Mouse (Mus musculus): ENCODE data around the gene Dennd2c. TPM values are rescaled to one million over a fixed set of nuclear protein-coding genes. Genes with fewer than 3 reads are reported as not detected.
"Not testable (repeated sequence)": the region's sequence is repeated elsewhere in the genome, so short reads cannot be mapped to it uniquely, and the experiment has no call there.

Dennd2c gene
- total RNA-seq, 2 experiments from 2014 or later = 0.17 to 0.20 TPM

DNA sequence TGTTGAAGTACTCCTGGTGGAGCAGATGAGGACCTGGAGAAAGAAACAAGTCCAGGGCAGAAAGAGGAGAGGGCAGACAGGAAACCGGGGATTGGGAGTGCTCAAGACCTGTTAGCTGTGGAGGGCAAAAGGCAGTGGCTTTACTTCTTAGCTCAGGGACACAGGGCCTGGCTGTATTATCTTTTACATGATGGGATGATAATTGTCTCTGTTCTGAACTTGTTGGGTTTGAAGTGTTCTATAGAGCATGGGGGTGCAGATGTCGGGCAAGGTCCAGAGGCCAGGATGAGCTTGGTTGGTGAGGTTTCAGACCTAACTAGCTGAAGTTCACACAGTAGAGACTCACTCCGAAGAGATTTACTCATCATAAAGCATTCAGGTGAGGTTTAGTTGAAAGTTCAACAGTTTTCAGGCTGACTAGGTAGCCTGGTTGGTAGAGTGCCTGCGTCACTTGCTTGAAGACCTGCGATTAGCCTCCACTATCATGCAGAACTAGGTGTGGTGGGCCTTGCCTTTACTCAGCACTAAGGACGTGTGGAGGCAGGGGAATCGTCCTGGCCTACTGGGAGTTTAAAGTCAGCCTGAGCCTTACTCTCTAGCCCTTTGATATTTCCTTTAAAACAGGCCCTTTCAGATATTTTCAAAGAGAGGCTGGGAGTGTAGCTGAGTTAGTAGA lies 5.3 kb downstream of the Dennd2c start:
- no peak for DNase-seq (ENCODE audit: low spot score in 2 of 2)

DNA sequence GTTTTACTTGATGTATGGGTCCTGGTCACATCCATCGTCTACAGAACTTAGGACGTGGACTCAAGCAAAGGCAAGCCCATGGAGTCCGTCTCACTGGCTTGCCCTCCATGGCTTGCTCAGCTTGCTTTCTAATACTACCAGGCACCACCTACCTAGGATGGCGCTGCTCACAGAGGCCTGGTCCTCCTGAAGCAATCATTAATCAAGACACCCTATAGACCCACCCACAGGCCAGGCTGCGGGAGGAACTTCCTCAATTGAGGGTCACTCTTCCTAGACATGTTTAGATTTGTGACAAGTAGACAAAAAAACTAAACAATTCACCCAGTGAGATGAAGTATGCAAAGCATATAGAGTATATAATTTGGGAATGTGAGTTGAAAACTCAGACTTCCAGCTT lies 9.8 kb downstream of the Dennd2c start:
- DNase-seq (ENCODE audit: low spot score in 2 of 2) = no peak

DNA sequence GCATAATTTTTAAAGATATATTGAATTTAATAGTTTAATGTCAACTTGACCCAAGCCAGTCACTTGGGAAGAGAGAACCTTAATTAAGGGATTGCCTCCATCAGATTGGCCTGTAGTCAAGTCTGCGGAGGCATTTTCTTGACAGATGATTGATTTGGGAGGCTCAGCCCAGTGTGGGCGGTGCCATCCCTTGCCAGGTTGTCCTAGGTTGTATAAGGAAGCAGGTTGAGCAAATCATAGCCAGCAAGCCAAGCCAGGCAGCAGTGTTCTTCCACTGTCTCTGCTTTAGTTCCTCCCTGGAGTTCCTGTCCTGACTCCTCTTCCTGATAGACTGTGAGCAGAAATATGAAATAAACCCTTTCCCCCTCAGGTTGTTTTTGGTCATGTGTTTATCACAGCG lies 21.2 kb downstream of the Dennd2c start:
- no peak for DNase-seq (ENCODE audit: low spot score in 2 of 2)

DNA sequence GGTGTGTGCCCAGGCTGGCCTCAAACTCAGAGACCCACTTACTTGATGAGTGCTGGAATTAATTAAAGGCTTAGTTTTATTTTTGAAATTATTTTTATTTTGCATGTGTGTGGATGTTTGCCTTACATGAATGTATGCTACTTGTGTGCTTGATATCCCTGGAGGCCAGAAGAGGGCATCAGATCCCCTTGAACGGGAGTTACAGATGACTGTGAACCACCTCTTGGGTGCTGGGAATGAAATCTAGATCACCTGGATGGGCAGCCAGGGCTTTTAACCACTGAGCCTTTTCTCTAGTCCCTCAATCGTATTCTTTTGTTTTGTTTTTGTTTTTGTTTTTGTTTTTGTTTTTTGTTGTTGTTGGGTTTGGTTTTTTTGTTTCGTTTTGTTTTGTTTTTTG lies 23.7 kb downstream of the Dennd2c start:
- no peak for DNase-seq (ENCODE audit: low spot score in 2 of 2)

DNA sequence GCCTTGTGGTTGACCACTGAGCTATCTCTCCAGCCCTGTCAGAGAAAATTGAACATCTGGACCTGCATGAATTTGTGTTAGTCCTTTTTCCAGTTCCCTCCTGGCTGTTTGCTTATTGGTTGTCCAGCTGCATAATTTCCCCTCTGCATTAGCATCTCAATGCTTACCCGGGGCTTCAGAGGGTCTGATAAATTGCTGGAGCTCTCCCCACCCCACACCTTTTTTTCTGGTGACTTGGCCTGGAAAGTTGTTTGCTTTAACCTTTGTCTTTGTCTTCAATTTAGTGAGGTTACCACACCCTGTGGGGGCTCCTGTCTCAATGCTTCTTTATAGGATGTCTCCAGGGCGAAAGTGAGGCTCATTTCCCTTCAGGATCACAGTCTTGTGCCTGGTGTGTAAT lies 24.8 kb downstream of the Dennd2c start:
- DNase-seq (ENCODE audit: low spot score in 2 of 2) = no peak

DNA sequence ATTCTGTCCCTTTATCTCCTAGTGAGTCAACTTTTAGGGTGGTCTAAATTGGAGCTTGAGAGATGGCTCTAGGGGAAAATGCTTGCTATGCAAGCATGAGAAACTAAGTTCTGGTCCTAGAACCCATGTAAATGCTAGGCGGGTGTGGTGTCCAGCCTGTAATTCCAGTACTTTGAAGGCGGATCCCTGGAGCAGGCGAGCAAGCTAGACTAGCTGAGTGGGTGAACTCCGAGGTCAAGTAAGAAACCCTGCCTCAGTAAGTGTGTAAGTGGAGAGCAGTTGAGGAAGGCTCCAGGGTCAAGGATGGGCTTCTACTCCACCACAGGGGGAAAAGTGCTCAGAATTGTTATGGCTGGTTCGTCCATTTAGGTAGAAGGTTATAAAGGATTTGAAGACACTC lies 25.3 kb downstream of the Dennd2c start:
- no peak for DNase-seq (ENCODE audit: low spot score in 2 of 2)

DNA sequence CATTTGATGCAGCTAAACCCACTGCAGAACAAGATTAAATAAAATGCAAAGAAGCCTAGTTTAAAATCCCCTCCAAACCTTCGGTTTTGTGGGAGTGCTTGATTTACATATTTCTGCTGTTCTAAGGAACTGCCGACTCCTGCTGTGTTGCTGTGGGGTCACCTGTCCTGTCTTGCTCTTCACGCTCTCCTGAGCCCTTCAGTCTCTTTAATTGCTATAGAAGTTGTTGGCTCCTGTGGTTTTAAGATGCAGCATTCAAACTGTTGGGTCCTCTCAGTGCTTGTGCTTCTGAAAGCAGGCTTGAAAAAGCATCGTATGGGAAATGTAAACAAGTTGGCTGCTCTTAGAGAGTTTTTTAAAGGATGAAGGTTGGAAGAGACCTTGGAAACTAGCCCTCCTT lies 25.8 kb downstream of the Dennd2c start:
- no peak for DNase-seq (ENCODE audit: low spot score in 2 of 2)

DNA sequence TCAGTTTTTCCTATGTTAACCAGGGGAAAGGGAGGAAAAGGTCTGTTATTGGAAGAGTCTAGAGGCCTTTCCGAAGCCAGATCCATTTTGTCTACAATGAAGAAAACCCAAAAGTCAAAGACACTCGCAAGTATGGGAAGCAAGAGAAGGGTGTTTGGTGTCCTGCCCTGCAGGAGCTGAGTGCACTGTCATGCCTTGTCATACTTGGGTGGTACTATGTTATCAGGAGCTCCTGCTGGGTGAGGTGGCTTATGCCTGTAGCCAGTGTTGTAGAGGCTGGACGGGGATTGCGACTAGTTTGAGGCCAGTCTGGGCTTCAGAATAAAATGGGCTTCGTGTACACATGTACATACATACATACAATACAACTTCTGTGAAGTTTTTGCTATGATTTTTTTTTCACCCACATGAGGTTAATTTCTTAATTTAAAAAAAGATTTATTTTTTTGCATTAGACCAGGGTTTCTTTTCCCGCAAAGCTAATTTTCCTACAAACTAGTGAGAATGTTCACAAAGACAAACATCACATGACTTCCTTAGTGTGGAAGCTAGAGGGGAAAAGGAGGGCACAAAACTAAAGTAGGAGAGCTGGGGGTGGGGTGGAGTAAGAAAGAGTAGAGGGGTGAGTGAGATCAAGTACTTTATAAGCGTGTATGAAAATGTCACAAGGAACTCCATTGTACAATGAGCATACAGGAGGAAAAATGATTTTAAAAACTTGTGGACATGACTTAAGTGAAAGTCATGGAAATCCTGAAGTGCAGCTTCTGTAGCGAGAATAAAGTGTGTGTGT lies 27.2 kb downstream of the Dennd2c start:
- no peak for DNase-seq (ENCODE audit: low spot score in 2 of 2)

DNA sequence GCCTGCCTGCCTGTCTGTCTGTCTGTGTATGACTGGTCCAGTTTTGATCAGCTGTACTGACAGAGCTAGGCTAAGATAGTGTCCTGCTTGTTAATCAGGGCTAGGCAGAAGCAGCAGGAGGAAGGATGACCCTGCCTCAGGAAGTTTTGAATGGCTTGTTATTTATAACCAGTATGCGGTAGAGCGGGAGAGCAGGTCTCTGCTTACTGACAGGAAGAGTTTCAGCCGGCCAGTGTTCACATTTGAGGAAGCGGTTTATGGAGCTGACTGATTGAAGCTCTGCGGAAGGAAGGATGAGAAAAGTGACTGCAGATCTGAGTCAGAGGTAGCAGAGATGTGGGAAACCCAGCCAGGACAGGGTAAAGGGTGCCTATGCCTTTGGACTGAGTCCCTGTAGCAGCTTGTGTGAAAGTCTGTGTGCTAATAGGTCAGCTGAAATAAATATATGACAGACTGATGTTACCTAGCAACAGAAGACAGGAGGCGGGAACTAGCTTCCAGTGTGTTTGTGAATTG lies 27.9 kb downstream of the Dennd2c start:
- DNase-seq (ENCODE audit: low spot score in 2 of 2) = peak; percentile 7 to 17

DNA sequence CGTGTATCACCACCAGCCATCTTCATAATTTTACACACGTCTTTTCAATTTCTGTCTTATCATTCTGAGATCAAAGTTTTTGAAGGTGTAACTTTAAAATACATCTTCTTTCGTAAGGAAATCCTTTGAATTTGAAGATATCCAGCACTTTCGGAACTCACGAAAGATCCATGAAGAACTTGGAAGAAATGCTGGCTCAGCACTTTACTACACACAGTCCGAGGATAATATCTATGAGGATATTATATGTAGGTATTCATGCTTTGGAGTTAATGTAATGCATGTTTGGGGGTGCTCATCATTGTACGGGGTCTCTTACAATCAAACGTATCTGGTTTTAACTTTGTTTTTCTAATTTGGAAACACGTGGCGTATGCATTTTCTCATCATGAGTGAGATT lies 30.7 kb downstream of the Dennd2c start:
- DNase-seq (ENCODE audit: low spot score in 2 of 2) = no peak

DNA sequence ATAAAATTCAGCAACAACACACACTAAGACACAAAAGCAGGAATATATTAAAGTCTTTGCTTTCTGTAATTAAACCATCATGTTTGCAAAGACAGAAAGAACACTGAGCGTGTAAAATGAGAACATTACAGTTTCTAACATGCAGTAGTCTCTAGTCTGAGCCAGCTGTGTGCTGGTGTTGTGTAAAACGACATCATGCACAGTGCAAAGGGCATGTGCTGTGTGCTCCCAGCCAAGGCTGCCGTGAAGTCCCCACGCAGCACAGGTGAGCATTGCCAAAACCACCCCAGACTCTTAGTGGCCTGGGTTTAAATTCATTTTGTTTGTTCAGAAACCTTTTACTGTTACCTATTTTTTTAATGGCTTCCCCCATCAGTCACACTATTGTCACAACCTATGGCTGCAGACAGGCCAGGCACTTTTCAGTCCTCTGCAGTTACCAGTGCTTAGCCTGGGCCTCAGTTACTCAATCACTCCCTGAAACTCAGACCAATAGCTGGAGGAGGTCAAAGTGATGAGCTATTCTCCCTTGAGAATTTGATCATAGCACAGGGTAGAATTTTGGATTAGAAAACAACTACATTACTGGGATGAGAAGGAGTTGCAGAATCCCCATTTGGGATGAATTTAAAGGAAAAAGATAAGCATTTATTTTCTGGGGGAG lies 34.1 kb downstream of the Dennd2c start:
- no peak for DNase-seq (ENCODE audit: low spot score in 2 of 2)

DNA sequence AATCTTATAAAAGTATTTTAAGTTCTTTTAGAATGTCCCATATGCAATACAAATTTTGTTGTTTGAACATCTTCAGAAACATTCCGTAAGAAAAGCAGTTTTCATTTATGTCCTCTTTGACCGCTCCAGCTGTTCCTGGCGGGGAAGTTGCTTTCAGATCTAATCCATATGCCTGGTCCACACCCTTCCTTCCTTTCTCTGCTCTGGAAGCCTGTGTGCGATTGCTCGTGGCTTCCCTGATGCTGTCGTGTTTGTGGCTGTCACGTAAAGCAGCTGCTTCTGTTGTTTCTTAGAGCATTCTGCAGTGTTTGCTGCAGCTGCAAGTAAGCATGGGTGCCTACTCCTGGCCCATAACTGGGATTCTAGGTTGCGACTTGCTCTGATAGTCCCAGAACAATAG lies 36.6 kb downstream of the Dennd2c start:
- no peak for DNase-seq (ENCODE audit: low spot score in 2 of 2)

DNA sequence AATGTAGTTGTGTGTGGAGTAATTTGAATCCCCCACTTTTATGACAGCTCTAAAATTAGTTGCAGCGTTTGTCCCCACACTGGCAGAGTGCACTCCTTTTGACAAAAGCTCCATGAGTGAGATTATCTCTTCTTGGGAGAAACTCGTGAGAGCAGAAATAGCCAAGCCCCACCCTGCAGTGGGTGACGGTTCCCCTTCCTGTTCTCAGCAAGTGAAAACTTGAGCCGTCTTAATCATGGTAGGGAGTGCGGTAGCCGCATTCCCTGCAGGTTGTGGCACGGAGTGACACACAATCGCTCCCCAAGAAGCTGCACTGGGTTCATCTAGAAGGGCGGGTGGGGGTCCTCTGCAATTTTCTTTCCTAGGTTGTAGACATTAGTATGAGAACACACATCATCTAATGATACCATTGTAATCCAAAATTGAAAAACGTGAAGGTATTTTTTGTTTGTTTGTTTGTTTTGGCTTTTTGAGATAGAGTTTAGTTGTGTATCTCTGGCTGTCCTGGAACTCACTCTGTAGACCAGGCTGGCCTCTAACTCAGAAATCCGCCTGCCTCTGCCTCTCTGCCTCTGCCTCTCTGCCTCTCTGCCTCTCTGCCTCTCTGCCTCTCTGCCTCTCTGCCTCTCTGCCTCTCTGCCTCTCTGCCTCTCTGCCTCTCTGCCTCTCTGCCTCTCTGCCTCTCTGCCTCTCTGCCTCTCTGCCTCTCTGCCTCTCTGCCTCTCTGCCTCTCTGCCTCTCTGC lies 37.9 kb downstream of the Dennd2c start:
- DNase-seq (ENCODE audit: low spot score in 2 of 2) = not testable (repeated sequence)

DNA sequence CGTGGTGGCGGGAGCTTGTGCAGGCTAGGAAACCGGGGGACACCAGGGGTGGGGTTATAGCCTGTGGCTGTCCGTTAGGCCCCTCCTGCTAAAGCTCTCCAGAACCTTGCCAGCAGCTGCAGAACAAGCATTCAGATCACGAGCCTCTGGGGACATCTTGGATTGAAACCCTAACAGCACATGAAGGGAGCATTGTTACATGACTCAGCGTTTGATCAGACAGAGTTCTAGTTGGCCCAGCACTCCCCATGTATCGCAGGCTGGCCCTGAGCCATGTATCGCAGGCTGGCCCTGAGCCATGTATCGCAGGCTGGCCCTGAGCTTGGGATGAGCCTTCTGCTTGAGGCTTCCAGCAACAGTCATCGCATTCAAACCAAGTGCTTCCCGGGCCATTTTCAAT lies 38.9 kb downstream of the Dennd2c start:
- no peak for DNase-seq (ENCODE audit: low spot score in 2 of 2)

DNA sequence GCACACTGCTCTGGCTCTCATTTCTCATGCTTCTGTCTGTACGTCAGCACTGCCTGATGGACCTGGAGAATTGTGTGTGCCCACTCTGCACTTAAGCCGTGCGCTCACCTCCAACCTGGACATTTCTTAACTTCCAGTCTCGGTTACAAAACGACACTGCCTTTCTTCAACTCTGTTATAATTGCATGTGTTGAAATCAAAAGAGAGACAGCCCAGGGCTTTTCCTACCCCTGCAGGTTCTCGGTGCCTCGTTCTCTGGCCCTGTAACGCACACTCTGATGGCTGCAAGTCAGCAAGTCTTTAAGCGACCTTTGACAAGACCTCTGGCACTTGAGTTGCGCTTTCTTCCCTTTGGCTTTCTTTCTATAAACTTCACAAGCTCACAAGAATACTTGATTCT lies 40.0 kb downstream of the Dennd2c start:
- DNase-seq (ENCODE audit: low spot score in 2 of 2) = no peak

DNA sequence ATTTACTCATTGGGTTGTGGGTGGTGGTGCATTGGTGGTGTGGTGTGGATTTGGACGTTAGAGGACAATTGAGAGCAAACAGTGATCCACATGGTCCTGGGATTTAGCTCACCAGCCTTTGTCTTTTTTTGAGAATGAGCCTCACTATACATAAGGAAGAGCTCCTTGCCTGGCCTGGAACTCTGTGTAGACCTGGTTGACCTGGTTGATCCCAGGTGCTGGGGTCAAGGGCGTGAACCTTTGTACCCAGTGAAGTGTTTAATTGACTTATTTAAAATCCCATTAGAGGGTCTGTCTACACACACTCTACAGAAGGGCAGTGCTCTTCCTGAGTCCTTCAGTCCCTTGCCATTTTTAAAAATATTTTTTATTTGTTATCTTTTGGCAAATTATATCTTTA lies 42.9 kb downstream of the Dennd2c start:
- DNase-seq (ENCODE audit: low spot score in 2 of 2) = no peak

DNA sequence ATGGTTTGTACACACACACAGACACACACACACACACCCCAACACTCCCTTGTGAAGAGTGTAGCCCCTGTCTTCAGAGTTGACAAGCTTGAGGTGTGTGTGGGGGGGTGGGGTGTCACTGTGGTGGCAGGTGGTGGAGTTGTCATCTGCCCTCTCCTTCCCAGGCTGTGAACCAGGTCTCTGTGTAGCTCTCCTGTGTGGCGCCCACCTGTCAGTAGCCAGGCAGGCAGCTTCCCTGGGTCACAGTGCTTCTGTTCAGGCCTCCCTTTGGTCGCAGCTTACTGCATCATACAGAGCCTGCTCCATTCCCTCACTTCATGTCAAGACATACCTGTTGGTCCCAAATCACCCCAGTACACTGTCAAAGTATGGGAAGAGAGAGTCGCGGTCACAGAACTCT lies 43.4 kb downstream of the Dennd2c start:
- no peak for DNase-seq (ENCODE audit: low spot score in 2 of 2)

DNA sequence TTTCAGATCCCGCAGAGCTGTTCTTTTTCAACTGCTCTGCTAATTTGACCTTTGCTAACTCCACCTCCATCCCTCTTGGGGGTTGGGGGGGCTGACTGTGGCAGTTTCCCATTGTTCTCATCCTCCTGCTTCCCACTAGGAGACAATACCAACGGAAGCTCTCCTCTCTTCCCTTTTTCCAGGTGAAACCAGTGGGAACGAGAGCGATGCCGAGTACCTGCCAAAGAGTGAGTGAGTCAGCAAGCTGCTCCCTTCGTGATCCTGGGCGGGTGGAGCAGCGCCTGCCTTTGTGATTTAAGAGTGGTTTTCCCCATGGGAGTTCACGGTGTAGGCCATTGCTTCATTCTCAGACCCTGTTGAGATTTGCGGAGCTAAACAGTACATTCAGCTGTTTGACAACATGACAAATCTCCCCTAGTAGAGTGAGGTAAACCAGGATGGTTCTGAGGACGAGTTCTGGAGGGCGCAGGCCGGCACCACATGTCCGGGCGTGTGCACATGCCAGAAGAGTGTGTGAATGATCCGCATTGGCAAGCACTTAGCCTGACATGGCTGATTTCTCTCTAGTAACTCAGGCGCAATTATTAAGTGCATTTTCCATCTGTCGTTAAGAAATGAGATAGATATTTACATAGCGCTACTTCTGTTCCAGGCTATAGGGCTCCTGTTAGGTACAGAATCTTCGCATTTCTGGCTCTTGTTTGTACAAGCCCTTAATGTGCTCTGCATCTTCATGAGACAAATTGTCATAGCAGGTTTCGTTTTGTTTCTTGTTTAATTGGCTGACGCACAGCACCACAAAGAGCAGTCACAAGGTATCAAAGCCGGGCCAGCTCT lies 44.1 kb downstream of the Dennd2c start:
- no peak for DNase-seq (ENCODE audit: low spot score in 2 of 2)

DNA sequence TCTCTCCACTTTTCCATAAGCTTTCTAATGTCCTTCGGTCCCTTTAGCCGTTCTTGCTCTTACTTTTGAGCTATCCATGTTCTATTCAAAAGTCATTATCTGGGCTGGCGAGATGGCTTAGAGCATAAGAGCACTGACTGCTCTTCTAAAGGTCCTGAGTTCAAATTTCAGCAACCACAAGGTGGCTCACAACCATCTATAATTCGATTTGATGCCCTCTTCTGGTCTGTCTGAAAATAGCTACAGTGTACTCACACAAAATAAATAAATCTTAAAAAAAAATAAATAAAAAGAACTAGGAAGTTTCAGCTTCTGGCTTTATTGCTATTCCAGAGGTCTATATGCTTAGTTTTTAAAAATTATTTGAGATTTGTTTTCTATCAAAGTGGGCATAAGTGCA lies 45.4 kb downstream of the Dennd2c start:
- no peak for DNase-seq (ENCODE audit: low spot score in 2 of 2)

DNA sequence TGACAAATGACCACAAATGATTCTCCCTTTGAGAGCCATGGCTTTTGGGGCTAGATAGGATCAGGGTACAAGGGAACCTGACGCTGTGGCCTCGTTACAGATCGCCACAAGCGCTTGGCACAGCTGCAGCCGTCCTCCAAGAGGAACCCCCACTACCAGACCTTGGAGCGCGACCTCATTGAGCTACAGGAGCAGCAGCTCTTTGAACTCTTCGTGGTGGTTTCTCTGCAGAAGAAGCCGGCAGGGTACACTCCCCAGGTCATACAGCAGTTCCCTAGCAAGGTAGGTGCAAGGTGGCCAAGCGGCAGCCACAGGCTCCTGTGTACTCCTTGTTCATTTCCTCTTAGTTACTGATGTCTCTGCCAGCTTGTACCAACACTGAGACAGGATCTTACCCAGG lies 46.5 kb downstream of the Dennd2c start:
- no peak for DNase-seq (ENCODE audit: low spot score in 2 of 2)

DNA sequence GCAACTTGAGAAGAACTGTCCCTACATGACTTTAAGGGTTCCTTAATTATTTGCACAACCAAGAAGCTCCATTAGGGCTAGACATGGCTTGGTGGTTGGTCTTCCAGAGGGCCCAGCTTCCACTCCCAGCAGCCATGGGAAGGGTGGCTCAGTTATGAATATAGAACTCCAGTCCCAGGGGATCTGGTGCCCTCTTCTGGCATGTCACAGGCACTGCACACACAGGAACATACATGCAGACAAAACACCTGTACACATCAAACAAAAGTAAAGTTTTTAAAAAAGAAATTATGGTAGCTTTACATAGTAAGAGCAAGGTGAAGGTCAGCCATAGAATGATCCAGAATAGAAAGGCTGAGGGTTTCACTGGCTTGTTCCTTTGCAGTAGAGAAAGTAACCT lies 51.4 kb downstream of the Dennd2c start:
- DNase-seq (ENCODE audit: low spot score in 2 of 2) = no peak

Measured in layer of hippocampus, adult 18-20 months (tissue).